Mouse (Mus musculus) layer of hippocampus, adult 8-10 months (tissue): ENCODE results near the gene Dusp22. TPM values are rescaled to one million over a fixed set of nuclear protein-coding genes. Genes with fewer than 3 reads are reported as not detected.

ENCODE experiments used
- DNase-seq, 2 experiments: peaks; one replicate each; pipeline ENCODE4 v3.0.0; 2022; ENCODE audit warnings: low spot score in 2 of 2
- total RNA-seq, 4 experiments: library from RNA; stranded (reverse); gene quantifications; 2 replicates each; pipeline ENCODE4 v1.2.4; 2022

Dusp22 gene
- total RNA-seq, 4 experiments from 2014 or later, result 23.1 to 25.5 (median 23.9) TPM

- DNase-seq, result no peak
Observed at GRCm38 (mm10) chr13:30669277-30669676, 9.5 kb downstream of the Dusp22 start.

- no peak for DNase-seq
Observed at GRCm38 (mm10) chr13:30673878-30674277, 14.1 kb downstream of the Dusp22 start.

GRCm38 (mm10) chr13:30678822-30679221 is 19.0 kb downstream of the Dusp22 start:
- DNase-seq, result no peak

GRCm38 (mm10) chr13:30681866-30682265 is 22.1 kb downstream of the Dusp22 start:
- DNase-seq, result no peak

GRCm38 (mm10) chr13:30682328-30682727 is 22.5 kb downstream of the Dusp22 start:
- DNase-seq, result no peak

- DNase-seq, result no peak
Observed at GRCm38 (mm10) chr13:30684614-30685122, 24.9 kb downstream of the Dusp22 start.

- no peak for DNase-seq
Observed at GRCm38 (mm10) chr13:30685957-30686356, 26.2 kb downstream of the Dusp22 start.

GRCm38 (mm10) chr13:30688035-30688616 is 28.3 kb downstream of the Dusp22 start:
- no peak for DNase-seq

GRCm38 (mm10) chr13:30689475-30689874 is 29.7 kb downstream of the Dusp22 start:
- DNase-seq, result no peak

- DNase-seq, result no peak
Observed at GRCm38 (mm10) chr13:30691441-30692292, 31.9 kb downstream of the Dusp22 start.

- DNase-seq, result no peak
Observed at GRCm38 (mm10) chr13:30692644-30693385, 33.0 kb downstream of the Dusp22 start.

GRCm38 (mm10) chr13:30695232-30695631 is 35.4 kb downstream of the Dusp22 start:
- no peak for DNase-seq

GRCm38 (mm10) chr13:30695890-30696289 is 36.1 kb downstream of the Dusp22 start:
- no peak for DNase-seq

- DNase-seq, result no peak
Observed at GRCm38 (mm10) chr13:30697880-30698279, 38.1 kb downstream of the Dusp22 start.

GRCm38 (mm10) chr13:30702695-30703094 is 42.9 kb downstream of the Dusp22 start:
- DNase-seq, result no peak

GRCm38 (mm10) chr13:30704246-30705095 is 44.7 kb downstream of the Dusp22 start:
- no peak for DNase-seq

- DNase-seq, result no peak
Observed at GRCm38 (mm10) chr13:30711066-30711465, 51.3 kb downstream of the Dusp22 start.

GRCm38 (mm10) chr13:30711711-30712110 is 51.9 kb downstream of the Dusp22 start:
- no peak for DNase-seq

GRCm38 (mm10) chr13:30712280-30712679 is 52.5 kb downstream of the Dusp22 start:
- DNase-seq, result no peak

- no peak for DNase-seq
Observed at GRCm38 (mm10) chr13:30713621-30714020, 53.8 kb downstream of the Dusp22 start.

GRCm38 (mm10) chr13:30714552-30714951 is 54.8 kb downstream of the Dusp22 start:
- DNase-seq, result no peak
